Mouse (Mus musculus) hindbrain, embryonic 15.5 days (tissue): Measurements from ENCODE around the gene Fcf1. TPM values are rescaled to one million over a fixed set of nuclear protein-coding genes. Genes with fewer than 3 reads are reported as not detected.
A peak's percentile ranks its signal among the peaks of the same experiment; 100 is the strongest.

Experiments
- ATAC-seq: fragments of 200-750 bp; cut with Nextera tagmentation; 2 replicates; pipeline ENCODE4 v1.8.0; 2017; ENCODE audit warnings: low read depth, moderate number of reproducible peaks, moderate TSS enrichment; ENCODE audit not compliant: low FRiP score
- H3K27ac ChIP-seq: fragments of 300-500 bp; sonication (generic); replicated peaks from 2 replicates; pipeline ENCODE4 v1.5.1; 2015; ENCODE audit warnings: mild to moderate bottlenecking, inconsistent platforms
- H3K27me3 ChIP-seq: fragments of 300-500 bp; sonication (generic); 2 replicates; pipeline ENCODE4 v1.6.1; 2015; ENCODE audit warnings: control low read depth, inconsistent platforms
- H3K36me3 ChIP-seq: fragments of 300-500 bp; sonication (generic); 2 replicates; pipeline ENCODE4 v1.6.1; 2015; ENCODE audit warnings: control low read depth, inconsistent platforms
- H3K4me1 ChIP-seq: fragments of 300-500 bp; sonication (generic); replicated peaks from 2 replicates; pipeline ENCODE4 v1.6.1; 2015; ENCODE audit warnings: control low read depth, inconsistent platforms
- H3K4me2 ChIP-seq: fragments of 300-500 bp; sonication (generic); 2 replicates; pipeline ENCODE4 v1.6.1; 2015; ENCODE audit warnings: moderate library complexity, mild to moderate bottlenecking, inconsistent platforms
- H3K4me3 ChIP-seq: fragments of 300-500 bp; sonication (generic); 2 replicates; pipeline ENCODE4 v1.5.1; 2015; ENCODE audit warnings: mild to moderate bottlenecking, inconsistent platforms
- H3K9ac ChIP-seq: fragments of 300-500 bp; sonication (generic); 2 replicates; pipeline ENCODE4 v1.6.1; 2015; ENCODE audit warnings: inconsistent platforms
- H3K9me3 ChIP-seq: fragments of 300-500 bp; sonication (generic); 2 replicates; pipeline ENCODE4 v1.6.1; 2016; ENCODE audit warnings: control low read depth, inconsistent platforms
- WGBS: fragments of 180-500 bp; shearing (Covaris S2); methylation state at CpG from one replicate; pipeline ENCODE4 v1.1.7; 2015; 5-methylcytosine and 5-hydroxymethylcytosine counted together
- polyA plus RNA-seq: library from polyadenylated mRNA; unstranded; fragments of >200 nt; fragmentation: Nextera tagmentation; extraction: Ambion mirVana; gene quantifications from 2 replicates; pipeline ENCODE4 v1.2.1, GENCODE M21; 2015

Fcf1 gene
- 80.9 and 85.9 TPM in 2 replicates for polyA plus RNA-seq

- Histone ChIP-seq H3K36me3 (peaks cover 25% of the 10 kb centered on the region; the same call in 1 of the 2 replicates), H3K4me1 (peaks cover 25% of the 10 kb centered on the region), H3K9ac (peak within 1 kb of the TSS; percentile 72), H3K4me2 (peak within 1 kb of the TSS; percentile 70), H3K27me3 (no peaks in the 10 kb centered on the region), H3K9me3 (no peaks in the 10 kb centered on the region), H3K27ac (peak within 1 kb of the TSS; percentile 72), H3K4me3 (peak within 1 kb of the TSS; percentile 65)
- under 1% methylated on average over 42 of the region's 42 CpGs for WGBS
- ATAC-seq: peak; percentile 84
Observed at GRCm38 (mm10) chr12:84970428-84971096, at the start of gene Fcf1, which contains the start of gene Arel1. Gene Fcf1, plus strand, starts transcription at chr12:84970897. Gene Arel1, minus strand, starts transcription at chr12:84970900.

DNA sequence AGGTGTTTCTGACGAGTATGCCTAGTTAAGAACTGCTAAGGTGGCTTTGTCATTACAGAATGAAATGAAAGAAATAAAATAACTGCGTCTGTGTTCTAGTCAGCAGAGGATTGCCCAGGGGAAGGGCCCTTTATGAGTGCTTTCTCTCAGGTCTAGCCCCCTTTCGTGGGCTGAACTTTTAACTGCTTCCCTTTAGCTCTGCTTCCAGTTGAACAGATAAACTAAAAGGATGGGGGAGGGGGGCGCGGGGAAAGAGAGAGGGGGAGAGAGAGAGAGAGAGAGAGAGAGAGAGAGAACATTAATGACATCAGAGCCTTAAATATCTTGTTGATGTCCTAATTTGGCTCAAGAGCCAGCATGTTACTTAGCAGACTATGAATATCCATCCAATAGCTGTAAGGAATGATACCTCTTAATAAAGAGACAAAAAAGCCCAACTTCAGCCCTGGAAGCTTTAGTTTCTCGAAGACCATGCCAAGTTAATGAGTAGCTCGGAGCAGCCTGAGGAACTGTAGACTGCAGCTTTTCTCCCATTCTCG is 48.7 kb upstream of the Fcf1 start:
- H3K36me3 ChIP-seq: peaks cover 80% of the 10 kb centered on the region
- no peak overlapping the region for H3K9ac ChIP-seq
- no peaks in the 10 kb centered on the region for H3K9me3 ChIP-seq
- no peaks in the 10 kb centered on the region for H3K4me1 ChIP-seq
- no peak overlapping the region for H3K4me2 ChIP-seq
- ATAC-seq: no peak
- no peaks in the 10 kb centered on the region for H3K27me3 ChIP-seq
- 55% methylated on average over 8 of the region's 8 CpGs for WGBS
- H3K27ac ChIP-seq: no peak overlapping the region
- no peak overlapping the region for H3K4me3 ChIP-seq

- Histone ChIP-seq H3K27ac (no peak overlapping the region), H3K9me3 (no peaks in the 10 kb centered on the region), H3K4me2 (no peak overlapping the region), H3K27me3 (no peaks in the 10 kb centered on the region), H3K36me3 (peaks cover 85% of the 10 kb centered on the region), H3K9ac (no peak overlapping the region), H3K4me1 (no peaks in the 10 kb centered on the region), H3K4me3 (no peak overlapping the region)
- ATAC-seq: no peak
- WGBS: 94% methylated on average over 5 of the region's 5 CpGs
Observed at GRCm38 (mm10) chr12:84924324-84924723, 46.4 kb upstream of the Fcf1 start.

DNA sequence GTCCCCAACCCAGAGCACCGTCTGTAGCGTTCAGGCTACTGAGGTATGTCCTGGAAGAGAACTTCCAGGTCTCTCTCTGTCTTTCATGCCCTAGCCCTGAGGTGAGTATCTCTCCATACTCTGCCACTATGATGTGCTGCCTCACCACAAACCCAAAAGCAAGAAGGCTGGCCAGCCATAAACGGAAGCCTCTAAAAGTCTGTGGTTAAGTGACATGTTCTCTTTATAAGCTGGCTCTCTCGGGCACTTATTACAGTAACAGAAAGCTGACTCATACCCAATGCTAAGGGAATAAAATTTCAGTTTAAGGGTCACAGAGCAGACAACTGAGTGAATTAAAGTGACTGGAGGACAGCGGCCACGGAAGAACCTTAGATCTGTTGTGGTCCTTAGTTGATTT is 44.2 kb upstream of the Fcf1 start:
- H3K36me3 ChIP-seq: peaks cover 75% of the 10 kb centered on the region
- no peaks in the 10 kb centered on the region for H3K27me3 ChIP-seq
- no peaks in the 10 kb centered on the region for H3K9me3 ChIP-seq
- H3K9ac ChIP-seq: no peak overlapping the region
- H3K4me1 ChIP-seq: no peaks in the 10 kb centered on the region
- no peak overlapping the region for H3K4me3 ChIP-seq
- no peak overlapping the region for H3K27ac ChIP-seq
- H3K4me2 ChIP-seq: no peak overlapping the region
- 98% methylated on average over 6 of the region's 6 CpGs for WGBS
- ATAC-seq: no peak

GRCm38 (mm10) chr12:84932210-84932609 is 38.5 kb upstream of the Fcf1 start:
- no peaks in the 10 kb centered on the region for H3K4me1 ChIP-seq
- H3K27ac ChIP-seq: no peak overlapping the region
- no peak overlapping the region for H3K4me3 ChIP-seq
- H3K4me2 ChIP-seq: no peak overlapping the region
- WGBS: 94% methylated on average over 6 of the region's 6 CpGs
- no peak overlapping the region for H3K9ac ChIP-seq
- H3K36me3 ChIP-seq: peaks cover 50% of the 10 kb centered on the region
- ATAC-seq: no peak
- H3K27me3 ChIP-seq: no peaks in the 10 kb centered on the region
- no peaks in the 10 kb centered on the region for H3K9me3 ChIP-seq

- Histone ChIP-seq H3K4me1 (no peaks in the 10 kb centered on the region), H3K27me3 (no peaks in the 10 kb centered on the region), H3K36me3 (peaks cover 45% of the 10 kb centered on the region), H3K9me3 (no peaks in the 10 kb centered on the region), H3K4me2 (no peak overlapping the region), H3K4me3 (no peak overlapping the region), H3K9ac (no peak overlapping the region), H3K27ac (no peak overlapping the region)
- ATAC-seq: no peak
- WGBS: 90% methylated on average over 5 of the region's 5 CpGs
Observed at GRCm38 (mm10) chr12:84935343-84935742, 35.4 kb upstream of the Fcf1 start.

- no peaks in the 10 kb centered on the region for H3K9me3 ChIP-seq
- peaks cover 49% of the 10 kb centered on the region for H3K36me3 ChIP-seq
- H3K4me2 ChIP-seq: no peak overlapping the region
- no peaks in the 10 kb centered on the region for H3K4me1 ChIP-seq
- H3K27me3 ChIP-seq: no peaks in the 10 kb centered on the region
- H3K9ac ChIP-seq: no peak overlapping the region
- no peak for ATAC-seq
- no peak overlapping the region for H3K4me3 ChIP-seq
- WGBS: 94% methylated on average over 7 of the region's 7 CpGs
- H3K27ac ChIP-seq: no peak overlapping the region
Observed at GRCm38 (mm10) chr12:84939117-84939516, 31.6 kb upstream of the Fcf1 start.

DNA sequence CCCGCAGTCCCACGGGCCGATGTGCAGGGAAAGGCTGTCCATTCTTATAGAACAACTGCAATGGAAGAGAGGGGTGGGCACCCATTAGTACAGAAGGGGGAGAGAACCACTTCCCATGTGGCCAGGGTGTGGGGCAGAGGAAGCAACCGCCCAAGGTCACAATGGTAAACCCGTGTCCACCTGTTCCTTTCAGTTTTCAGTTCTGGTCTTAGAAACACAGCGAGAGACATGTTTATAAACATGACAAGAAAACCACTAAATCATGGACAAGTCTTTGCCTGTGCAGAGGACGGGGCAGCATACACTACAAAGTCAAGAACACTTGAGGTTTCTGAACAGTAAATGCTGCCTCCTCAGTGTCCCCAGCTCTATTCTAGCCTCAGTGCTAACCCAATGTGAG is 30.4 kb upstream of the Fcf1 start:
- ATAC-seq: no peak
- WGBS: 98% methylated on average over 7 of the region's 7 CpGs
- H3K36me3 ChIP-seq: peaks cover 52% of the 10 kb centered on the region
- no peak overlapping the region for H3K27ac ChIP-seq
- no peaks in the 10 kb centered on the region for H3K27me3 ChIP-seq
- H3K9ac ChIP-seq: no peak overlapping the region
- no peak overlapping the region for H3K4me2 ChIP-seq
- no peaks in the 10 kb centered on the region for H3K9me3 ChIP-seq
- H3K4me3 ChIP-seq: no peak overlapping the region
- no peaks in the 10 kb centered on the region for H3K4me1 ChIP-seq

DNA sequence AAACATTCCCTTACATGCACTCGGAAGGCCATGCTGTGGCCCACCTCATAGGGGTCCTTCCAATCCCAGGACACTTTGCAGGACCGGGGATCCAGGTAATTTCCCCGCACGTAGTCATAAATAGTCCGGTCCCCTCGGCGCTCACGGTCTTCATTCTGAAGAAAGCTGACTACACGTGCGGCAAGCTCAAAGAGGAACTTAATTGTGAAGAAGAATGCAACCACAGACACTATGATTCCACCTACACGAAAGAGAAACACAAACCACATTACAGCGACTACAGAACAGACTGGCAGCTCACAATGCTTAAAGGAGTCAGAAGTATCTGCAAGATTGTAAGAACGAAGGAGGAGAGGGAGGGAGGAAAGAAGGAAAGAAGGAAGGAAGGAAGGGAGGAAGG is 29.0 kb upstream of the Fcf1 start:
- H3K36me3 ChIP-seq: peaks cover 57% of the 10 kb centered on the region
- 96% methylated on average over 13 of the region's 13 CpGs for WGBS
- no peak overlapping the region for H3K27ac ChIP-seq
- H3K4me2 ChIP-seq: no peak overlapping the region
- H3K9me3 ChIP-seq: no peaks in the 10 kb centered on the region
- H3K9ac ChIP-seq: no peak overlapping the region
- no peak for ATAC-seq
- no peaks in the 10 kb centered on the region for H3K27me3 ChIP-seq
- no peak overlapping the region for H3K4me3 ChIP-seq
- H3K4me1 ChIP-seq: no peaks in the 10 kb centered on the region

DNA sequence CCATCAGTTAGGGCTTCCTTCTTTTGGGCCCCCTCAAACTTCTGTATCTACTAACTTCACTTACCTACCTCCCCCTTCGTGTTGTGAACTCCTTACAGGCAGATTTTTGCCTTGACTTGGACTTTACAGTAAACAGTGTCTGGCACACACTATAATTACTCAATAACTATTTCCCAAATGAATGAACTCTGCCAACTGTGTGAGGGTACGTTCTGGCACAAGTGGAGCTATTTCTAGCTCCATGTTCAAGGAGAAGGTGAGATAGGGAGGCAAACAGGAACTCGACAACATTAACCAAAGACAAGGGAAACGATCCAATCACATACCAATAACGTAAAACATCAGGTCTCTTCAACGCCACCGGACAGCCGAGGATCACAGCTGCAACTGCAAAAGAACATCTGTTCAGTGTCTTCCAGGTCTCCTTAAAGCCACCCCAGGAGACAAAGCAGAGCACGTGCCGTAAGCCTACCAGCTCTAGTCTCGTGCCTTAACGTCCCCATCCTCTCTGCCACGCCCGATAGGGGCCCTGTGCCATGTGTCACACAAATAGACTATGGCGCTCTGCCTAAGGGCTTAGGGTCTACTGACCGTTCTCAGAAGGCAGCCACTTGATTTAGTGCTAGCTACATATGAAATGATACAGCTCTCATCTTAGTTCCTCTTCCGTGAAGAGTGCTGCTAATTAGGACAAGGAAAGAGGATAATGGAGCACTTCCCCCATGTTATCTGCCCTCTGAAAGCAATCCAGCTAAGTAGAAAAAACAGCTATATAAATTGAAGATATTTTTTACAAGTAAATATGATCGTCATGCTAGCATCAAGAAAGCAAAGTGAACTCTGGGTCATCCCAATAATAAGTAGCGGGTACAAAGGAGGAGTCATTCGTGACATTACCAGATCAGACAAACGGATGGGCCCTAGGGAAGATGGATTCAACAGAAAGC is 27.4 kb upstream of the Fcf1 start:
- no peak for ATAC-seq
- no peak overlapping the region for H3K27ac ChIP-seq
- no peak overlapping the region for H3K9ac ChIP-seq
- H3K4me2 ChIP-seq: no peak overlapping the region
- H3K4me3 ChIP-seq: no peak overlapping the region
- WGBS: 89% methylated on average over 21 of the region's 21 CpGs
- H3K36me3 ChIP-seq: peaks cover 64% of the 10 kb centered on the region
- H3K27me3 ChIP-seq: no peaks in the 10 kb centered on the region
- no peaks in the 10 kb centered on the region for H3K9me3 ChIP-seq
- no peaks in the 10 kb centered on the region for H3K4me1 ChIP-seq

GRCm38 (mm10) chr12:84944150-84944812 is 26.4 kb upstream of the Fcf1 start:
- no peak overlapping the region for H3K27ac ChIP-seq
- 91% methylated on average over 4 of the region's 4 CpGs for WGBS
- H3K9me3 ChIP-seq: no peaks in the 10 kb centered on the region
- H3K4me2 ChIP-seq: no peak overlapping the region
- no peaks in the 10 kb centered on the region for H3K4me1 ChIP-seq
- H3K9ac ChIP-seq: no peak overlapping the region
- no peak for ATAC-seq
- no peak overlapping the region for H3K4me3 ChIP-seq
- H3K27me3 ChIP-seq: no peaks in the 10 kb centered on the region
- peaks cover 58% of the 10 kb centered on the region for H3K36me3 ChIP-seq
